ENCODE assay signal across 21 mouse cellular contexts in the genomic region with DNA sequence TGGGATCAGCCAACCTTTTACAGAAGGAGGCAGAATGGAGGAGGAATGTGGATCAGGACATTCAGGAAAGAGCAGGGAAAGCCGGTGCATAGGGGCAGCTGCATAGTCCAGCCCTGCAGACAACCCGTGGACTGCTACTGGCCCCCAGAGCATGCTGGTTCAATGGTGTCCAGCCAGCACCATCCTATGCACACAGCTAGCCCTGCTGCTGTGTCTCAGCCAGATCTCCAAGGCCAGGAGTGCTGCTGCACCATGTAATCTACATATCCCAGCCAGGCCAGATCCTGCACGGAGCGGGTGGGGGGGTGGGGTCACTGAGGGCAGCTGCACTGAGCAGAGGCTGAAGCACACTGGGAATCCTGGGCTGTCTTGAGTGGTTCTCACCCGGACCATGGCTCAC.
DNase-seq lines count a peak whose midpoint lies in the region; ATAC-seq and TF ChIP-seq lines count a peak whose summit lies in the region.
"Had no signal": no experiment of that assay in that cellular context is flagged by ENCODE, and none has a peak within 500 bp of the region (broad histone marks: within the 10 kb centered on the region; RNA-seq: fewer than 3 reads in every experiment).

No protein-coding gene starts in this region.

- H3K9ac ChIP-seq in forebrain, postnatal 0 days, result no peak overlapping the region
- no peak overlapping the region for H3K9ac ChIP-seq in embryonic facial prominence, embryonic 12.5 days
- no peak overlapping the region for H3K9ac ChIP-seq in liver, embryonic 12.5 days
- H3K9ac ChIP-seq: forebrain, embryonic 12.5 days; limb, embryonic 15.5 days; liver, embryonic 15.5 days; lung, embryonic 15.5 days had no signal

- DNase-seq in forebrain, embryonic 10.5 days (ENCODE audit: extremely low spot score, low spot score), result no peak
- DNase-seq in forebrain, postnatal 0 days, result no peak
- DNase-seq in layer of hippocampus, adult 2 months (ENCODE audit: low spot score in 2 of 2), result no peak
- DNase-seq in layer of hippocampus, postnatal 14 days (ENCODE audit: low spot score in 2 of 2), result no peak
- DNase-seq in Patski (ENCODE audit: low read depth, low spot score), result no peak
- DNase-seq: kidney, adult 2 months; left cerebral cortex, postnatal 4 days; lung, postnatal 36 days; thymus, adult 2 months; thymus, postnatal 4 days had no signal

- CTCF ChIA-PET in Patski (lab: Charles Lee), result no interaction called here

- POLR2A ChIA-PET in Patski (lab: Charles Lee), result no interaction called here

- 26% methylated on average over 5 of the region's 5 CpGs for WGBS in forebrain, embryonic 10.5 days
- WGBS in forebrain, postnatal 0 days, result 32% methylated on average over 5 of the region's 5 CpGs
- 28% methylated on average over 5 of the region's 5 CpGs for WGBS in embryonic facial prominence, embryonic 12.5 days
- 21% methylated on average over 5 of the region's 5 CpGs for WGBS in liver, embryonic 12.5 days (ENCODE audit: insufficient replicate concordance)

- ATAC-seq in forebrain, postnatal 0 days, result no peak
- ATAC-seq in Patski, result peak; percentile 25
- peak; percentile 66; the same call in 1 of the 2 replicates for ATAC-seq in embryonic facial prominence, embryonic 12.5 days (ENCODE audit: insufficient number of reproducible peaks, insufficient read depth, low FRiP score, low TSS enrichment)
- ATAC-seq in megakaryocyte, adult 5-6 weeks (ENCODE audit: poor library complexity, severe bottlenecking), result no peak
- ATAC-seq in liver, embryonic 12.5 days, result no peak
- ATAC-seq: CD4-positive, CD25-positive, alpha-beta regulatory T cell, adult 4 months; inflammation-experienced regulatory T-cells, adult 6 months had no signal

- no peak overlapping the region for H3K4me2 ChIP-seq in forebrain, postnatal 0 days (ENCODE audit: low read depth)
- H3K4me2 ChIP-seq in embryonic facial prominence, embryonic 12.5 days (replicated peaks), result no peak overlapping the region
- H3K4me2 ChIP-seq in liver, embryonic 12.5 days, result no peak overlapping the region
- H3K4me2 ChIP-seq: forebrain, embryonic 12.5 days; limb, embryonic 15.5 days; liver, embryonic 15.5 days; lung, embryonic 15.5 days had no signal

- H3K36me3 ChIP-seq in forebrain, embryonic 10.5 days (replicated peaks), result no peaks in the 10 kb centered on the region
- H3K36me3 ChIP-seq in forebrain, postnatal 0 days (ENCODE audit: insufficient read depth), result no peaks in the 10 kb centered on the region
- H3K36me3 ChIP-seq in embryonic facial prominence, embryonic 12.5 days, result no peaks in the 10 kb centered on the region
- H3K36me3 ChIP-seq in liver, embryonic 12.5 days, result no peaks in the 10 kb centered on the region
- H3K36me3 ChIP-seq: forebrain, embryonic 12.5 days; limb, embryonic 15.5 days; liver, embryonic 15.5 days; lung, embryonic 15.5 days had no signal

- peaks cover 16% of the 10 kb centered on the region for H3K4me1 ChIP-seq in forebrain, embryonic 10.5 days
- H3K4me1 ChIP-seq in forebrain, postnatal 0 days (ENCODE audit: insufficient read depth), result 0 out of 2 replicates have a peak, but pooled peaks cover 9% of the 10 kb centered on the region
- no peaks in the 10 kb centered on the region for H3K4me1 ChIP-seq in embryonic facial prominence, embryonic 12.5 days
- H3K4me1 ChIP-seq in liver, embryonic 12.5 days, result no peaks in the 10 kb centered on the region
- H3K4me1 ChIP-seq: limb, embryonic 15.5 days; liver, embryonic 15.5 days; lung, embryonic 15.5 days had no signal

- H3K4me3 ChIP-seq in forebrain, embryonic 10.5 days, result no peak overlapping the region
- H3K4me3 ChIP-seq in forebrain, postnatal 0 days (ENCODE audit: low read depth, low read length), result no peak overlapping the region
- no peak overlapping the region for H3K4me3 ChIP-seq in layer of hippocampus, adult 2 months
- no peak overlapping the region for H3K4me3 ChIP-seq in embryonic facial prominence, embryonic 12.5 days
- no peak overlapping the region for H3K4me3 ChIP-seq in liver, embryonic 12.5 days
- H3K4me3 ChIP-seq: forebrain, embryonic 12.5 days; limb, embryonic 15.5 days; liver, embryonic 15.5 days; lung, embryonic 15.5 days had no signal

- no peaks in the 10 kb centered on the region; the same call in 1 of the 2 replicates for H3K9me3 ChIP-seq in forebrain, embryonic 10.5 days
- no peaks in the 10 kb centered on the region for H3K9me3 ChIP-seq in forebrain, postnatal 0 days (ENCODE audit: low read length)
- H3K9me3 ChIP-seq in embryonic facial prominence, embryonic 12.5 days, result no peaks in the 10 kb centered on the region
- no peaks in the 10 kb centered on the region for H3K9me3 ChIP-seq in liver, embryonic 12.5 days (replicated peaks)
- H3K9me3 ChIP-seq: forebrain, embryonic 12.5 days; limb, embryonic 15.5 days; liver, embryonic 15.5 days; lung, embryonic 15.5 days had no signal

- peaks cover 10% of the 10 kb centered on the region for H3K27me3 ChIP-seq in forebrain, embryonic 10.5 days (ENCODE audit: poor library complexity, severe bottlenecking)
- H3K27me3 ChIP-seq in forebrain, postnatal 0 days (ENCODE audit: insufficient read depth, low read length), result no peaks in the 10 kb centered on the region
- no peaks in the 10 kb centered on the region for H3K27me3 ChIP-seq in Patski
- peaks cover 7% of the 10 kb centered on the region; the same call in 1 of the 2 replicates for H3K27me3 ChIP-seq in embryonic facial prominence, embryonic 12.5 days
- H3K27me3 ChIP-seq in liver, embryonic 12.5 days (replicated peaks), result peaks cover 27% of the 10 kb centered on the region
- H3K27me3 ChIP-seq: forebrain, embryonic 12.5 days; liver, embryonic 15.5 days had no signal

- in situ Hi-C loops in Patski (cut with MboI; ENCODE audit: low pct_unique_long_range_greater_than_20kb), result no loop called here

- peak overlapping the region; percentile 31 for H3K27ac ChIP-seq in forebrain, embryonic 10.5 days
- H3K27ac ChIP-seq in forebrain, postnatal 0 days (ENCODE audit: low read depth, low read length), result no peak overlapping the region
- 0 out of 2 replicates have a peak overlapping the region, but pooled peaks have one; percentile 36 for H3K27ac ChIP-seq in layer of hippocampus, adult 2 months
- H3K27ac ChIP-seq in embryonic facial prominence, embryonic 12.5 days, result no peak overlapping the region
- no peak overlapping the region for H3K27ac ChIP-seq in liver, embryonic 12.5 days
- H3K27ac ChIP-seq: forebrain, embryonic 12.5 days; kidney, postnatal 0 days; limb, embryonic 15.5 days; liver, embryonic 15.5 days; lung, embryonic 15.5 days; stomach, postnatal 0 days had no signal

- TF ChIP-seq CTCF in forebrain, postnatal 0 days (IDR thresholded peaks at IDR 0.05; ENCODE audit: low read depth), result no peak
- TF ChIP-seq CTCF in layer of hippocampus, adult 2 months (conservative IDR thresholded peaks at IDR 0.05), result no peak
- no peak for TF ChIP-seq CTCF in Patski (IDR thresholded peaks at IDR 0.05)

Comparison
In these comparisons a context has a peak if more than half of its experiments do, and no peak if none do; other contexts are left out.
1. H3K27ac ChIP-seq: peak in forebrain, embryonic 10.5 days (single experiment) and layer of hippocampus, adult 2 months (single experiment); none in forebrain, postnatal 0 days (single experiment), embryonic facial prominence, embryonic 12.5 days (single experiment) and liver, embryonic 12.5 days (single experiment).
2. ATAC-seq: peak in Patski (single experiment) and embryonic facial prominence, embryonic 12.5 days (single experiment); none in forebrain, postnatal 0 days (single experiment), megakaryocyte, adult 5-6 weeks (single experiment) and liver, embryonic 12.5 days (single experiment).